Mouse (Mus musculus): ENCODE results near the gene Cldn34a.

GRCm38 (mm10) chrX:152548180-152548579, 15.0 kb upstream of the Cldn34a start:
- TF ChIP-seq POLR2A (IDR thresholded peaks at IDR 0.05; ENCODE audit: low read depth, low read length): no peak
- TF ChIP-seq CTCF (conservative IDR thresholded peaks at IDR 0.05; ENCODE audit: insufficient read depth, insufficient read length, low read depth, low read length): no peak
